22 mouse cellular contexts compared by ENCODE assay signal in the genomic region with DNA sequence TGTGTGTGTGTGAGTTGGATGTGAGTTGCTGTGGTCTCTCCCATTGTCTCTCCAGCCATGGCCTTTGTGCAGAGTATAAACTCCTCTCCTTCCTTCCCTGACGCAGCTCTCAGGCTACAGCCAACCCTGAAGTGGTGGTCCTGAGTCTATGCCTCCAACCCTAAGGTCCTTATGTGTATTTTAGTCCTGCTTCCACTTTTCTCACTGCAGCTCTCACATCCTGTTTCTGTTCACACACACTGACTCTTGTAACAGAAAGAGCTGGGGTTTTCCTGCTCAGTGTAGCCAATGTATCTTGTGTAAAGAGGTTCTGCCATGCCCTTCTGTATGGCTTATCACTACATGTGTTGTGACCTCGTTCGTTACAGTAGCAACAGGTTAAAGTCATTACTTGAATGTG. TPM values are rescaled to one million over a fixed set of nuclear protein-coding genes. Genes with fewer than 3 reads are reported as not detected.
"Had no signal": no experiment of that assay in that cellular context is flagged by ENCODE, and none has a peak within 500 bp of the region (broad histone marks: within the 10 kb centered on the region; RNA-seq: fewer than 3 reads in every experiment).

No protein-coding gene starts in this region.

RNA-seq across cellular contexts. Expression of gene AF067061, which starts 3.2 kb away (rescaled TPM):
- total RNA-seq: layer of hippocampus, adult 2 months; layer of hippocampus, postnatal 14 days; left cerebral cortex, adult 8-10 months; left cerebral cortex, postnatal 14 days; left cerebral cortex, postnatal 4 days had no signal
- polyA plus RNA-seq: intestine, postnatal 0 days; kidney, adult 2 months; kidney, embryonic 14.5 days; kidney, postnatal 0 days; large intestine, adult 2 months; limb, embryonic 12.5 days; limb, embryonic 15.5 days; liver, embryonic 11.5 days; liver, embryonic 14.5 days; lung, embryonic 15.5 days; midbrain, embryonic 12.5 days; midbrain, embryonic 15.5 days; neural tube, embryonic 12.5 days; neural tube, embryonic 15.5 days; stomach, embryonic 15.5 days; testis, adult 2 months; urinary bladder, adult 2 months had no signal

RNA-seq across cellular contexts. Expression of gene Gm21731, which starts 20.8 kb away (rescaled TPM):
- total RNA-seq: layer of hippocampus, adult 2 months; layer of hippocampus, postnatal 14 days; left cerebral cortex, adult 8-10 months; left cerebral cortex, postnatal 14 days; left cerebral cortex, postnatal 4 days had no signal
- polyA plus RNA-seq: intestine, postnatal 0 days; kidney, adult 2 months; kidney, embryonic 14.5 days; kidney, postnatal 0 days; large intestine, adult 2 months; limb, embryonic 12.5 days; limb, embryonic 15.5 days; liver, embryonic 11.5 days; liver, embryonic 14.5 days; lung, embryonic 15.5 days; midbrain, embryonic 12.5 days; midbrain, embryonic 15.5 days; neural tube, embryonic 12.5 days; neural tube, embryonic 15.5 days; stomach, embryonic 15.5 days; testis, adult 2 months; urinary bladder, adult 2 months had no signal

RNA-seq across cellular contexts. Expression of gene BC147527, which starts 40.5 kb away (rescaled TPM):
- total RNA-seq: layer of hippocampus, adult 2 months; layer of hippocampus, postnatal 14 days; left cerebral cortex, adult 8-10 months; left cerebral cortex, postnatal 14 days; left cerebral cortex, postnatal 4 days had no signal
- polyA plus RNA-seq: limb, embryonic 12.5 days; midbrain, embryonic 15.5 days had no signal

RNA-seq across cellular contexts. Expression of gene Gm21762, which starts 44.0 kb away (rescaled TPM):
- total RNA-seq: layer of hippocampus, adult 2 months; layer of hippocampus, postnatal 14 days; left cerebral cortex, adult 8-10 months; left cerebral cortex, postnatal 14 days; left cerebral cortex, postnatal 4 days had no signal
- polyA plus RNA-seq: intestine, postnatal 0 days; kidney, embryonic 14.5 days; kidney, postnatal 0 days; large intestine, adult 2 months; limb, embryonic 12.5 days; limb, embryonic 15.5 days; liver, embryonic 11.5 days; liver, embryonic 14.5 days; lung, embryonic 15.5 days; midbrain, embryonic 12.5 days; midbrain, embryonic 15.5 days; neural tube, embryonic 12.5 days; neural tube, embryonic 15.5 days; stomach, embryonic 15.5 days; testis, adult 2 months; urinary bladder, adult 2 months had no signal

RNA-seq across cellular contexts. Expression of gene Tcstv3, which starts 57.0 kb away (rescaled TPM):
- total RNA-seq: layer of hippocampus, adult 2 months; layer of hippocampus, postnatal 14 days; left cerebral cortex, adult 8-10 months; left cerebral cortex, postnatal 14 days; left cerebral cortex, postnatal 4 days had no signal
- polyA plus RNA-seq: intestine, postnatal 0 days; kidney, adult 2 months; kidney, embryonic 14.5 days; kidney, postnatal 0 days; large intestine, adult 2 months; limb, embryonic 12.5 days; limb, embryonic 15.5 days; liver, embryonic 11.5 days; liver, embryonic 14.5 days; lung, embryonic 15.5 days; midbrain, embryonic 12.5 days; midbrain, embryonic 15.5 days; neural tube, embryonic 12.5 days; neural tube, embryonic 15.5 days; stomach, embryonic 15.5 days; testis, adult 2 months; urinary bladder, adult 2 months had no signal
